In the genomic region with DNA sequence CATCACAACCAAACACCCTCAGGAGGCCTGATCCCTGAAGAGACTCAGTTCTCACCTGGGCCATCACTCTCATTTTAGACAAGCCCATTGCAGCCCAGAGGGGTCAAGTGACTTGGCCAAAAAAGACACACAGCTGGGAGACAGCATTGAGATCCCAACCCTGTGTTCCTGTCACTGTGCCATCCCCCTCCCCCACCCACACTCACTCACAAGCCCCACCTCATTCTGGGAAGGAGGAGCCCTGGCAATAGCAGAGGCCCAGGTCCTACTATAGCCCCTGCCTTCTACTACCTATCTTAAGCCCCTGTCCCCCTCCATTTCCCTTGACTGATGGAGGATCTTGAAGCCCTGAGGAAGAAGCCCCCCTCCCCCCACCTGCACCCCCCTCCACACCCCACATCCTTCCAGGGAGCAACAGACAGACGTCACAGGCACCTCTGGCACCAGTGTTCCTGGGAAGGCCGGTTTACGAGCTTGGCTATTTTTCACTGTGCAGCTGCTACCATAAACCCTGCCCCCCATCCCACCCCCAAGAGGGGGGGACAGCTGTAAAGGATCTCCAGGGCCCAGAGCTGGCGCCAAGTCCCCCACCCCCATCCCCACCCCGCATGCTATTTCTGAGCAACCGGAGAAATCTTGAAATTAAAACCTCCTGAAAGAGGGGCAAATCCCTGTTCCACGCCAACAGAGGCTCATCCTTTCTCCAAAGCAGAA, we compare ENCODE assay signal across 9 mouse cellular contexts. TPM values are rescaled to one million over a fixed set of nuclear protein-coding genes. Genes with fewer than 3 reads are reported as not detected.
DNase-seq lines count a peak whose midpoint lies in the region; ATAC-seq and TF ChIP-seq lines count a peak whose summit lies in the region.
"Had no signal": no experiment of that assay in that cellular context is flagged by ENCODE, and none has a peak within 500 bp of the region (broad histone marks: within the 10 kb centered on the region; RNA-seq: fewer than 3 reads in every experiment).

No protein-coding gene starts in this region.

- H3K79me2 ChIP-seq in myocyte (ENCODE audit: control insufficient read depth, insufficient read depth) = no peaks in the 10 kb centered on the region

- peak overlapping the region; percentile 79 for H3K27ac ChIP-seq in embryonic facial prominence, embryonic 14.5 days (replicated peaks; ENCODE audit: low read depth, low read length)
- peak overlapping the region; percentile 83 for H3K27ac ChIP-seq in kidney, embryonic 16.5 days (ENCODE audit: low read length)
- H3K27ac ChIP-seq in hindbrain, embryonic 14.5 days = no peak overlapping the region
- H3K27ac ChIP-seq: hindbrain, postnatal 0 days had no signal

- peaks cover 11% of the 10 kb centered on the region for H3K36me3 ChIP-seq in embryonic facial prominence, embryonic 14.5 days (ENCODE audit: control insufficient read depth, insufficient read depth, low read length)
- H3K36me3 ChIP-seq in kidney, embryonic 16.5 days (ENCODE audit: insufficient read depth, low read length) = 0 out of 2 replicates have a peak, but pooled peaks cover 2% of the 10 kb centered on the region
- H3K36me3 ChIP-seq in myocyte (ENCODE audit: control insufficient read depth, insufficient read depth) = no peaks in the 10 kb centered on the region
- H3K36me3 ChIP-seq in hindbrain, embryonic 14.5 days (replicated peaks; ENCODE audit: control insufficient read depth, insufficient read depth) = no peaks in the 10 kb centered on the region

- ATAC-seq in embryonic facial prominence, embryonic 14.5 days (ENCODE audit: low read depth) = peak; percentile 83
- peak; percentile 69 for ATAC-seq in kidney, embryonic 16.5 days (ENCODE audit: low FRiP score, low TSS enrichment)
- no peak for ATAC-seq in hindbrain, embryonic 14.5 days (ENCODE audit: low FRiP score)
- ATAC-seq: hindbrain, postnatal 0 days had no signal

- H3ac ChIP-seq in myocyte (ENCODE audit: control insufficient read depth, insufficient read length) = no peak overlapping the region

- TF ChIP-seq POLR2A in myocyte (IDR thresholded peaks at IDR 0.05; ENCODE audit: insufficient read length, low read depth) = no peak

- H3K4me3 ChIP-seq in embryonic facial prominence, embryonic 14.5 days (ENCODE audit: low read depth, low read length) = no peak overlapping the region
- no peak overlapping the region for H3K4me3 ChIP-seq in kidney, embryonic 16.5 days (ENCODE audit: low read length)
- H3K4me3 ChIP-seq in myocyte = no peak overlapping the region
- no peak overlapping the region for H3K4me3 ChIP-seq in hindbrain, embryonic 14.5 days (replicated peaks; ENCODE audit: low read length)

- no peak overlapping the region for H3K4me2 ChIP-seq in embryonic facial prominence, embryonic 14.5 days (ENCODE audit: low read depth, low read length)
- H3K4me2 ChIP-seq in kidney, embryonic 16.5 days (replicated peaks; ENCODE audit: low read depth, low read length) = no peak overlapping the region
- peak overlapping the region; percentile 58 for H3K4me2 ChIP-seq in myocyte (ENCODE audit: low read depth)
- H3K4me2 ChIP-seq in hindbrain, embryonic 14.5 days (replicated peaks) = no peak overlapping the region

- peak overlapping the region; percentile 21; the same call in 1 of the 2 replicates for H3K9ac ChIP-seq in embryonic facial prominence, embryonic 14.5 days (ENCODE audit: low read depth, low read length)
- H3K9ac ChIP-seq in kidney, embryonic 16.5 days (replicated peaks; ENCODE audit: low read length) = peak overlapping the region; percentile 44; the same call in 1 of the 2 replicates
- H3K9ac ChIP-seq in hindbrain, embryonic 14.5 days = no peak overlapping the region

- no peaks in the 10 kb centered on the region for H3K27me3 ChIP-seq in embryonic facial prominence, embryonic 14.5 days (replicated peaks; ENCODE audit: control insufficient read depth, insufficient read depth, low read length)
- H3K27me3 ChIP-seq in kidney, embryonic 16.5 days (ENCODE audit: insufficient read depth, low read length) = no peaks in the 10 kb centered on the region
- H3K27me3 ChIP-seq in myocyte (ENCODE audit: control insufficient read depth, insufficient read depth, insufficient read length) = no peaks in the 10 kb centered on the region
- H3K27me3 ChIP-seq in hindbrain, embryonic 14.5 days (ENCODE audit: control insufficient read depth, insufficient read depth, low read length) = no peaks in the 10 kb centered on the region

- no peaks in the 10 kb centered on the region for H3K9me3 ChIP-seq in embryonic facial prominence, embryonic 14.5 days (ENCODE audit: control insufficient read depth, low read length)
- no peaks in the 10 kb centered on the region for H3K9me3 ChIP-seq in kidney, embryonic 16.5 days (ENCODE audit: low read length)
- no peaks in the 10 kb centered on the region for H3K9me3 ChIP-seq in hindbrain, embryonic 14.5 days (ENCODE audit: control insufficient read depth, low read length)

- peak; percentile 51 for DNase-seq in heart, postnatal 4 days
- DNase-seq in heart, adult 8-10 months (ENCODE audit: low spot score) = no peak
- peak; percentile 91 for DNase-seq in embryonic facial prominence, embryonic 14.5 days (ENCODE audit: low spot score)
- no peak for DNase-seq in layer of hippocampus, postnatal 14 days (ENCODE audit: low spot score in 2 of 2)
- DNase-seq in cerebellum, adult 18-20 months = no peak
- DNase-seq in hindbrain, embryonic 14.5 days (ENCODE audit: low spot score) = no peak

- H3K4me1 ChIP-seq in embryonic facial prominence, embryonic 14.5 days (ENCODE audit: control insufficient read depth, insufficient read depth, low read length) = peaks cover 16% of the 10 kb centered on the region
- H3K4me1 ChIP-seq in kidney, embryonic 16.5 days (ENCODE audit: insufficient read depth, low read length) = peaks cover 35% of the 10 kb centered on the region
- no peaks in the 10 kb centered on the region for H3K4me1 ChIP-seq in hindbrain, embryonic 14.5 days (replicated peaks; ENCODE audit: control insufficient read depth, insufficient read depth, low read length)

- 18% methylated on average over 7 of the region's 7 CpGs for WGBS in embryonic facial prominence, embryonic 14.5 days
- WGBS in kidney, embryonic 16.5 days = 9% methylated on average over 7 of the region's 7 CpGs
- 43% methylated on average over 7 of the region's 7 CpGs for WGBS in hindbrain, embryonic 14.5 days

TF ChIP-seq in myocyte, 11 proteins besides CTCF, POLR2A, EP300 and RAD21 (continues in another document):
- TF ChIP-seq E2F4 (IDR thresholded peaks at IDR 0.05; ENCODE audit: insufficient read depth) (no peak), MAX (IDR thresholded peaks at IDR 0.05; ENCODE audit: low read depth) (no peak), CEBPB (IDR thresholded peaks at IDR 0.05; ENCODE audit: insufficient read depth, poor library complexity, severe bottlenecking) (no peak), SRF (IDR thresholded peaks at IDR 0.05; ENCODE audit: control insufficient read depth, insufficient read length, low read depth) (no peak), POLR2AphosphoS2 (IDR thresholded peaks at IDR 0.05; ENCODE audit: insufficient read length, low read depth) (no peak), USF1 (IDR thresholded peaks at IDR 0.05; ENCODE audit: low read depth) (no peak)

RNA-seq across cellular contexts. Expression of gene Tmem119, which starts 11.1 kb away (rescaled TPM):
- 10 to 100 TPM; 11.7 to 13.7 TPM for total RNA-seq in heart, postnatal 4 days (2021)
- 1 to 10 TPM; 2.0 to 4.6 (median 2.7) TPM for total RNA-seq in heart, adult 8-10 months (2022)
- 94.4 and 109 TPM in 2 replicates for polyA plus RNA-seq in embryonic facial prominence, embryonic 14.5 days (2014; fragmentation: Nextera tagmentation; extraction: Ambion mirVana)
- polyA plus RNA-seq in kidney, embryonic 16.5 days (2015; fragmentation: Nextera tagmentation; extraction: Ambion mirVana) = 46.1 and 51.7 TPM in 2 replicates
- 62.0 TPM for polyA plus RNA-seq in myocyte (2012; fragmentation: generic; extraction: Trizol)
- 10 to 100 TPM; 20.7 to 22.6 TPM for total RNA-seq in layer of hippocampus, postnatal 14 days (2021)
- polyA plus RNA-seq in hindbrain, embryonic 14.5 days (2014; fragmentation: Nextera tagmentation; extraction: Ambion mirVana) = 4.8 and 5.0 TPM in 2 replicates

RNA-seq across cellular contexts. Expression of gene Iscu, which starts 16.7 kb away (rescaled TPM):
- 100 to 1,000 TPM; 102 to 104 TPM for total RNA-seq in heart, postnatal 4 days (2021)
- total RNA-seq in heart, adult 8-10 months (2022) = 100 to 1,000 TPM; 195 to 224 (median 212) TPM
- polyA plus RNA-seq in embryonic facial prominence, embryonic 14.5 days (2014; fragmentation: Nextera tagmentation; extraction: Ambion mirVana) = 103 and 107 TPM in 2 replicates
- 107 and 110 TPM in 2 replicates for polyA plus RNA-seq in kidney, embryonic 16.5 days (2015; fragmentation: Nextera tagmentation; extraction: Ambion mirVana)
- 163 TPM for polyA plus RNA-seq in myocyte (2012; fragmentation: generic; extraction: Trizol)
- 10 to 100 TPM; 89.1 to 98.0 TPM for total RNA-seq in layer of hippocampus, postnatal 14 days (2021)
- polyA plus RNA-seq in hindbrain, embryonic 14.5 days (2014; fragmentation: Nextera tagmentation; extraction: Ambion mirVana) = 81.5 and 92.4 TPM in 2 replicates

RNA-seq across cellular contexts. Expression of gene Sart3, which starts 16.9 kb away (rescaled TPM):
- 10 to 100 TPM; 30.4 to 30.7 TPM for total RNA-seq in heart, postnatal 4 days (2021)
- total RNA-seq in heart, adult 8-10 months (2022) = 10 to 100 TPM; 11.2 to 12.6 (median 12.2) TPM
- polyA plus RNA-seq in embryonic facial prominence, embryonic 14.5 days (2014; fragmentation: Nextera tagmentation; extraction: Ambion mirVana) = 37.2 and 39.3 TPM in 2 replicates
- 54.8 and 62.4 TPM in 2 replicates for polyA plus RNA-seq in kidney, embryonic 16.5 days (2015; fragmentation: Nextera tagmentation; extraction: Ambion mirVana)
- 29.3 TPM for polyA plus RNA-seq in myocyte (2012; fragmentation: generic; extraction: Trizol)
- total RNA-seq in layer of hippocampus, postnatal 14 days (2021) = 10 to 100 TPM; 35.0 to 37.5 TPM
- 33.0 and 37.1 TPM in 2 replicates for polyA plus RNA-seq in hindbrain, embryonic 14.5 days (2014; fragmentation: Nextera tagmentation; extraction: Ambion mirVana)

RNA-seq across cellular contexts. Expression of gene Selplg, which starts 43.2 kb away (rescaled TPM):
- total RNA-seq in heart, postnatal 4 days (2021) = 1 to 10 TPM; 1.3 to 2.1 TPM
- 10 to 100 TPM in 1 of 4 experiments, 1 to 10 TPM in 3; 1.8 to 10.3 (median 2.6) TPM for total RNA-seq in heart, adult 8-10 months (2022)
- polyA plus RNA-seq in embryonic facial prominence, embryonic 14.5 days (2014; fragmentation: Nextera tagmentation; extraction: Ambion mirVana) = 4.9 and 5.2 TPM in 2 replicates
- polyA plus RNA-seq in kidney, embryonic 16.5 days (2015; fragmentation: Nextera tagmentation; extraction: Ambion mirVana) = 2.4 TPM in 2 replicates
- polyA plus RNA-seq in myocyte (2012; fragmentation: generic; extraction: Trizol) = not detected
- 10 to 100 TPM; 26.5 to 29.3 TPM for total RNA-seq in layer of hippocampus, postnatal 14 days (2021)
- polyA plus RNA-seq in hindbrain, embryonic 14.5 days (2014; fragmentation: Nextera tagmentation; extraction: Ambion mirVana) = 1.6 and 2.4 TPM in 2 replicates

RNA-seq across cellular contexts. Expression of gene Ficd, which starts 53.6 kb away (rescaled TPM):
- 1 to 10 TPM; 3.9 to 4.4 TPM for total RNA-seq in heart, postnatal 4 days (2021)
- total RNA-seq in heart, adult 8-10 months (2022) = 10 to 100 TPM; 10.2 to 11.6 (median 10.8) TPM
- 5.4 and 6.4 TPM in 2 replicates for polyA plus RNA-seq in embryonic facial prominence, embryonic 14.5 days (2014; fragmentation: Nextera tagmentation; extraction: Ambion mirVana)
- polyA plus RNA-seq in kidney, embryonic 16.5 days (2015; fragmentation: Nextera tagmentation; extraction: Ambion mirVana) = 6.1 and 7.0 TPM in 2 replicates
- 5.0 TPM for polyA plus RNA-seq in myocyte (2012; fragmentation: generic; extraction: Trizol)
- 10 to 100 TPM in 1 of 2 experiments, 1 to 10 TPM in 1; 9.6 to 12.0 TPM for total RNA-seq in layer of hippocampus, postnatal 14 days (2021)
- polyA plus RNA-seq in hindbrain, embryonic 14.5 days (2014; fragmentation: Nextera tagmentation; extraction: Ambion mirVana) = 7.0 and 7.5 TPM in 2 replicates

Comparison
In these comparisons a context has a peak if more than half of its experiments do, and no peak if none do; other contexts are left out.
1. DNase-seq: peak in heart, postnatal 4 days (single experiment) and embryonic facial prominence, embryonic 14.5 days (single experiment); none in heart, adult 8-10 months (single experiment), layer of hippocampus, postnatal 14 days (0 of 2), cerebellum, adult 18-20 months (0 of 2) and hindbrain, embryonic 14.5 days (single experiment).